Mouse (Mus musculus): ENCODE data around the gene Gm44596. TPM values are rescaled to one million over a fixed set of nuclear protein-coding genes. Genes with fewer than 3 reads are reported as not detected.

Gene Gm44596
- total and polyA plus RNA-seq, 3 experiments, result not detected

GRCm38 (mm10) chr6:128364721-128365120 lies 10.6 kb upstream of the Gm44596 start:
- no peak overlapping the region for H3K27ac ChIP-seq (ENCODE audit: control insufficient read depth, low read depth, low read length)
- no peak overlapping the region for H3K9ac ChIP-seq (ENCODE audit: control insufficient read depth, low read depth, low read length, poor library complexity, severe bottlenecking)
- no peak overlapping the region for H3K4me3 ChIP-seq (ENCODE audit: control insufficient read depth in 1 of 2, insufficient read depth in 1 of 2, low read depth in 2 of 2, low read length in 2 of 2)
- H3K79me2 ChIP-seq (ENCODE audit: control insufficient read depth, insufficient read depth, low read length, poor library complexity), result peaks cover 45% of the 10 kb centered on the region
- no peaks in the 10 kb centered on the region for H3K27me3 ChIP-seq (ENCODE audit: control insufficient read depth in 1 of 2, insufficient read depth in 2 of 2, low read length in 2 of 2)
- no peaks in the 10 kb centered on the region for H3K9me3 ChIP-seq (replicated peaks; ENCODE audit: insufficient read depth, low read length)
- no peak for TF ChIP-seq CHD2 (IDR thresholded peaks at IDR 0.05; ENCODE audit: low read length)
- no peak for DNase-seq (ENCODE audit: low read depth, low spot score)
- H3K36me3 ChIP-seq (ENCODE audit: control insufficient read depth in 1 of 2, insufficient read depth in 2 of 2, low read length in 2 of 2), result peaks cover 8 to 15% of the 10 kb centered on the region in 2 experiments
- peaks cover 2 to 7% of the 10 kb centered on the region in 2 experiments; a peak in 2 of 4 replicates for H3K4me1 ChIP-seq (ENCODE audit: control insufficient read depth in 1 of 2, insufficient read depth in 2 of 2, low read length in 2 of 2)

- DNase-seq (ENCODE audit: low read depth, low spot score), result no peak
- H3K9ac ChIP-seq (ENCODE audit: control insufficient read depth, low read depth, low read length, poor library complexity, severe bottlenecking), result no peak overlapping the region
- H3K27ac ChIP-seq (ENCODE audit: control insufficient read depth, low read depth, low read length), result no peak overlapping the region
- no peaks in the 10 kb centered on the region for H3K27me3 ChIP-seq (ENCODE audit: control insufficient read depth in 1 of 2, insufficient read depth in 2 of 2, low read length in 2 of 2)
- TF ChIP-seq POLR2A (IDR thresholded peaks at IDR 0.05; ENCODE audit: control insufficient read depth in 1 of 2, insufficient read depth in 1 of 2, low read depth in 1 of 2, low read length in 2 of 2, poor library complexity in 1 of 2) (no peak), ZNF384 (IDR thresholded peaks at IDR 0.05; ENCODE audit: low read depth, low read length) (no peak), MXI1 (IDR thresholded peaks at IDR 0.05; ENCODE audit: low read depth, low read length) (no peak), USF2 (IDR thresholded peaks at IDR 0.05; ENCODE audit: borderline replicate concordance in 1 of 2, insufficient read depth in 1 of 2, low read depth in 1 of 2, low read length in 2 of 2) (no peak), USF1 (IDR thresholded peaks at IDR 0.05; ENCODE audit: low read depth, low read length) (no peak), MEF2A (IDR thresholded peaks at IDR 0.05; ENCODE audit: extremely low read depth, insufficient replicate concordance, low read depth, low read length, poor library complexity, severe bottlenecking) (no peak), EP300 (IDR thresholded peaks at IDR 0.05; ENCODE audit: low read depth in 1 of 2, low read length in 2 of 2) (no peak), MAFK (IDR thresholded peaks at IDR 0.05; ENCODE audit: borderline replicate concordance, low read depth, low read length) (no peak), SIN3A (IDR thresholded peaks at IDR 0.05; ENCODE audit: low read length) (no peak), CTCF (IDR thresholded peaks at IDR 0.05 in 2 of 3, conservative IDR thresholded peaks at IDR 0.05 in 1 of 3; ENCODE audit: control insufficient read depth in 1 of 3, insufficient read depth in 1 of 3, low read depth in 2 of 3, low read length in 3 of 3, poor library complexity in 1 of 3, severe bottlenecking in 1 of 3) (no peak), BHLHE40 (IDR thresholded peaks at IDR 0.05; ENCODE audit: borderline replicate concordance, low read depth, low read length) (no peak), MYC (IDR thresholded peaks at IDR 0.05; ENCODE audit: low read depth, low read length) (no peak), E2F4 (IDR thresholded peaks at IDR 0.05; ENCODE audit: borderline replicate concordance, low read depth, low read length) (no peak)
- no peaks in the 10 kb centered on the region for H3K9me3 ChIP-seq (replicated peaks; ENCODE audit: insufficient read depth, low read length)
- H3K4me3 ChIP-seq (ENCODE audit: control insufficient read depth in 1 of 2, insufficient read depth in 1 of 2, low read depth in 2 of 2, low read length in 2 of 2), result no peak overlapping the region
- peaks cover 30% of the 10 kb centered on the region for H3K79me2 ChIP-seq (ENCODE audit: control insufficient read depth, insufficient read depth, low read length, poor library complexity)
- peaks cover 0 to 2% of the 10 kb centered on the region in 2 experiments; a peak in 2 of 4 replicates for H3K4me1 ChIP-seq (ENCODE audit: control insufficient read depth in 1 of 2, insufficient read depth in 2 of 2, low read length in 2 of 2)
- peaks cover 4 to 9% of the 10 kb centered on the region in 2 experiments for H3K36me3 ChIP-seq (ENCODE audit: control insufficient read depth in 1 of 2, insufficient read depth in 2 of 2, low read length in 2 of 2)
These were observed 8.8 kb upstream of the Gm44596 start for GRCm38 (mm10) chr6:128366466-128366865.

GRCm38 (mm10) chr6:128370040-128370439 lies 5.3 kb upstream of the Gm44596 start:
- no peak overlapping the region for H3K4me3 ChIP-seq (ENCODE audit: control insufficient read depth in 1 of 2, insufficient read depth in 1 of 2, low read depth in 2 of 2, low read length in 2 of 2)
- DNase-seq (ENCODE audit: low read depth, low spot score), result no peak
- H3K9me3 ChIP-seq (replicated peaks; ENCODE audit: insufficient read depth, low read length), result no peaks in the 10 kb centered on the region
- H3K27ac ChIP-seq (ENCODE audit: control insufficient read depth, low read depth, low read length), result no peak overlapping the region
- H3K4me1 ChIP-seq (ENCODE audit: control insufficient read depth in 1 of 2, insufficient read depth in 2 of 2, low read length in 2 of 2), result no peaks in the 10 kb centered on the region
- H3K36me3 ChIP-seq (ENCODE audit: control insufficient read depth in 1 of 2, insufficient read depth in 2 of 2, low read length in 2 of 2), result peaks cover 0 to 11% of the 10 kb centered on the region in 2 experiments; a peak in 2 of 4 replicates
- no peak for TF ChIP-seq RAD21 (IDR thresholded peaks at IDR 0.05; ENCODE audit: low read depth, low read length)
- TF ChIP-seq MAZ (IDR thresholded peaks at IDR 0.05; ENCODE audit: low read depth, low read length), result no peak
- no peak for TF ChIP-seq ZKSCAN1 (IDR thresholded peaks at IDR 0.05; ENCODE audit: low read depth, low read length)
- TF ChIP-seq ZMIZ1 (IDR thresholded peaks at IDR 0.05; ENCODE audit: low read depth, low read length), result no peak
- no peak for TF ChIP-seq SIN3A (IDR thresholded peaks at IDR 0.05; ENCODE audit: low read length)
- no peak for TF ChIP-seq POLR2AphosphoS5 (IDR thresholded peaks at IDR 0.05; ENCODE audit: borderline replicate concordance, low read depth, low read length)
- no peak for TF ChIP-seq NRF1 (IDR thresholded peaks at IDR 0.05; ENCODE audit: insufficient read depth, low read depth, low read length, poor library complexity, severe bottlenecking)
- TF ChIP-seq MEF2A (IDR thresholded peaks at IDR 0.05; ENCODE audit: extremely low read depth, insufficient replicate concordance, low read depth, low read length, poor library complexity, severe bottlenecking), result no peak
- H3K27me3 ChIP-seq (ENCODE audit: control insufficient read depth in 1 of 2, insufficient read depth in 2 of 2, low read length in 2 of 2), result no peaks in the 10 kb centered on the region
- no peak overlapping the region for H3K9ac ChIP-seq (ENCODE audit: control insufficient read depth, low read depth, low read length, poor library complexity, severe bottlenecking)
- H3K79me2 ChIP-seq (ENCODE audit: control insufficient read depth, insufficient read depth, low read length, poor library complexity), result peaks cover 3% of the 10 kb centered on the region; the same call in 1 of the 2 replicates
